Mouse (Mus musculus): ENCODE results near the gene Akr1e1. TPM values are rescaled to one million over a fixed set of nuclear protein-coding genes. Genes with fewer than 3 reads are reported as not detected.

Akr1e1 gene
- polyA plus RNA-seq, 1 experiment from 2014 or later = 44.6 TPM

DNA sequence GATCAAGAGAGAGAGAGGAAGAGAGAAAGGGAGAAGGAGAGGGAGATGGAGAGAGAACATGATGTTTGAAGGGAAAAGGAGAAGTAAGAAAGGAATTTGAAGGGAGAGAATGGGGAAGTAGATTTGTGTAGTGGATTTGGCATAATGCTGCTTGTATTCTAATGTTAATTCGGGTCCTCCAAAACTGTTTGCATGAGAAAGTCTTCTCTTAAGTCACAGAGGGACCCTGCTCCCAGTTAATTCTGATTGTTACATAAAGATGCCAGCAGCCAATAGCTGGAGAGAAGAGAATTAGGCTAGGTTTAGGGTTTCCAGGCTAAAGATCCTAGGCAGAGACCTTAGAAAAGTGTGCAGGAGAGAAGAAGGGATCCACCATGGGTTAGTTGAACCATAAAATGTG lies 49.8 kb downstream of the Akr1e1 start:
- 56% methylated on average over 1 of the region's 1 CpGs for whole genome bisulfite sequencing
- Histone ChIP-seq H3K27ac (replicated peaks) (no peak overlapping the region), H3K4me2 (no peak overlapping the region), H3K36me3 (no peaks in the 10 kb centered on the region), H3K4me1 (replicated peaks) (no peaks in the 10 kb centered on the region), H3K27me3 (no peaks in the 10 kb centered on the region), H3K9me3 (no peaks in the 10 kb centered on the region), H3K9ac (no peak overlapping the region), H3K4me3 (no peak overlapping the region)
- ATAC-seq (ENCODE audit: low FRiP score, low read depth) = no peak

Other genes with a start within 250 kb of the Akr1e1 start
- not detected in 2 replicates for gene Akr1c6, start 174.9 kb downstream of the Akr1e1 start, polyA plus RNA-seq (2015; fragmentation: Nextera tagmentation; extraction: Ambion mirVana)
- gene Akr1c20, start 85.8 kb downstream of the Akr1e1 start, polyA plus RNA-seq (2015; fragmentation: Nextera tagmentation; extraction: Ambion mirVana) = not detected in 2 replicates
- not detected in 2 replicates for gene Akr1c21, start 35.1 kb downstream of the Akr1e1 start, polyA plus RNA-seq (2015; fragmentation: Nextera tagmentation; extraction: Ambion mirVana)

Measured in hindbrain, embryonic 15.5 days (tissue).